Comparison of ENCODE assay signal across 8 mouse cellular contexts in genomic region chr7:44895206-44895592, GRCm38 (mm10). TPM values are rescaled to one million over a fixed set of nuclear protein-coding genes. Genes with fewer than 3 reads are reported as not detected.
DNase-seq lines count a peak whose midpoint lies in the region; ATAC-seq lines count a peak whose summit lies in the region.

No protein-coding gene starts in this region.

- peak overlapping the region; percentile 75 for H3K4me3 ChIP-seq in kidney, embryonic 15.5 days (replicated peaks)
- no peak overlapping the region for H3K4me3 ChIP-seq in embryonic facial prominence, embryonic 11.5 days (ENCODE audit: low read depth, low read length)
- peak overlapping the region; percentile 51 for H3K4me3 ChIP-seq in hindbrain, embryonic 14.5 days (replicated peaks; ENCODE audit: low read length)
- H3K4me3 ChIP-seq in midbrain, embryonic 13.5 days (replicated peaks): peak overlapping the region; percentile 56

- peaks cover 61% of the 10 kb centered on the region for H3K4me1 ChIP-seq in kidney, embryonic 15.5 days
- peaks cover 4% of the 10 kb centered on the region; the same call in 1 of the 2 replicates for H3K4me1 ChIP-seq in embryonic facial prominence, embryonic 11.5 days (ENCODE audit: control insufficient read depth, insufficient read depth, low read length)
- H3K4me1 ChIP-seq in hindbrain, embryonic 14.5 days (replicated peaks; ENCODE audit: control insufficient read depth, insufficient read depth, low read length): peaks cover 52% of the 10 kb centered on the region
- peaks cover 68% of the 10 kb centered on the region for H3K4me1 ChIP-seq in midbrain, embryonic 13.5 days (replicated peaks)

- H3K9me3 ChIP-seq in kidney, embryonic 15.5 days (replicated peaks): no peaks in the 10 kb centered on the region
- no peaks in the 10 kb centered on the region for H3K9me3 ChIP-seq in embryonic facial prominence, embryonic 11.5 days (replicated peaks; ENCODE audit: control insufficient read depth, low read length)
- H3K9me3 ChIP-seq in hindbrain, embryonic 14.5 days (ENCODE audit: control insufficient read depth, low read length): no peaks in the 10 kb centered on the region
- no peaks in the 10 kb centered on the region for H3K9me3 ChIP-seq in midbrain, embryonic 13.5 days

- H3K27me3 ChIP-seq in kidney, embryonic 15.5 days: no peaks in the 10 kb centered on the region
- no peaks in the 10 kb centered on the region for H3K27me3 ChIP-seq in embryonic facial prominence, embryonic 11.5 days (ENCODE audit: control insufficient read depth, insufficient read depth, low read length)
- no peaks in the 10 kb centered on the region for H3K27me3 ChIP-seq in hindbrain, embryonic 14.5 days (ENCODE audit: control insufficient read depth, insufficient read depth, low read length)
- no peaks in the 10 kb centered on the region for H3K27me3 ChIP-seq in midbrain, embryonic 13.5 days

- DNase-seq in kidney, postnatal 4 days: no peak
- DNase-seq in embryonic facial prominence, embryonic 11.5 days (ENCODE audit: low spot score): no peak
- DNase-seq in hindbrain, embryonic 14.5 days (ENCODE audit: low spot score): no peak
- no peak for DNase-seq in embryo, embryonic 10 days (ENCODE audit: low spot score)
- DNase-seq in urinary bladder, adult 18-20 months (ENCODE audit: low spot score in 2 of 2): no peak
- no peak for DNase-seq in adrenal gland, postnatal 10 days

- WGBS in kidney, embryonic 15.5 days: 68% methylated on average over 7 of the region's 7 CpGs
- WGBS in embryonic facial prominence, embryonic 11.5 days: 69% methylated on average over 7 of the region's 7 CpGs
- WGBS in hindbrain, embryonic 14.5 days: 17% methylated on average over 7 of the region's 7 CpGs
- WGBS in midbrain, embryonic 13.5 days: 23% methylated on average over 7 of the region's 7 CpGs

- H3K36me3 ChIP-seq in kidney, embryonic 15.5 days: peaks cover 25% of the 10 kb centered on the region
- H3K36me3 ChIP-seq in embryonic facial prominence, embryonic 11.5 days (replicated peaks; ENCODE audit: control insufficient read depth, insufficient read depth, low read depth, low read length): no peaks in the 10 kb centered on the region; the same call in 1 of the 2 replicates
- peaks cover 20% of the 10 kb centered on the region for H3K36me3 ChIP-seq in hindbrain, embryonic 14.5 days (replicated peaks; ENCODE audit: control insufficient read depth, insufficient read depth)
- H3K36me3 ChIP-seq in midbrain, embryonic 13.5 days: peaks cover 23% of the 10 kb centered on the region

- no peak for ATAC-seq in kidney, embryonic 15.5 days (replicated peaks; ENCODE audit: low FRiP score)
- no peak for ATAC-seq in embryonic facial prominence, embryonic 11.5 days (replicated peaks; ENCODE audit: insufficient number of reproducible peaks, low FRiP score, low TSS enrichment, low read depth)
- no peak for ATAC-seq in hindbrain, embryonic 14.5 days (ENCODE audit: low FRiP score)
- no peak; the same call in 1 of the 2 replicates for ATAC-seq in midbrain, embryonic 13.5 days

- peak overlapping the region; percentile 77 for H3K4me2 ChIP-seq in kidney, embryonic 15.5 days
- H3K4me2 ChIP-seq in embryonic facial prominence, embryonic 11.5 days (ENCODE audit: low read depth, low read length): peak overlapping the region; percentile 8; the same call in 1 of the 2 replicates
- peak overlapping the region; percentile 61 for H3K4me2 ChIP-seq in hindbrain, embryonic 14.5 days (replicated peaks)
- H3K4me2 ChIP-seq in midbrain, embryonic 13.5 days (replicated peaks): peak overlapping the region; percentile 82

- H3K9ac ChIP-seq in kidney, embryonic 15.5 days: no peak overlapping the region
- H3K9ac ChIP-seq in embryonic facial prominence, embryonic 11.5 days (replicated peaks; ENCODE audit: low read length): no peak overlapping the region
- peak overlapping the region; percentile 38 for H3K9ac ChIP-seq in hindbrain, embryonic 14.5 days
- H3K9ac ChIP-seq in midbrain, embryonic 13.5 days (replicated peaks): peak overlapping the region; percentile 28; the same call in 1 of the 2 replicates

- peak overlapping the region; percentile 92; the same call in 1 of the 2 replicates for H3K27ac ChIP-seq in kidney, embryonic 15.5 days
- no peak overlapping the region for H3K27ac ChIP-seq in embryonic facial prominence, embryonic 11.5 days (replicated peaks; ENCODE audit: low read depth, low read length)
- H3K27ac ChIP-seq in hindbrain, embryonic 14.5 days: peak overlapping the region; percentile 91
- peak overlapping the region; percentile 95 for H3K27ac ChIP-seq in midbrain, embryonic 13.5 days

RNA-seq across cellular contexts. Expression of gene Fuz, which starts 0.7 kb away (rescaled TPM):
- 22.3 and 24.0 TPM in 2 replicates for polyA plus RNA-seq in kidney, embryonic 15.5 days (2015; fragmentation: Nextera tagmentation; extraction: Ambion mirVana)
- 11.8 and 13.2 TPM in 2 replicates for polyA plus RNA-seq in embryonic facial prominence, embryonic 11.5 days (2014; fragmentation: Nextera tagmentation; extraction: Ambion mirVana)
- polyA plus RNA-seq in hindbrain, embryonic 14.5 days (2014; fragmentation: Nextera tagmentation; extraction: Ambion mirVana): 15.9 and 16.0 TPM in 2 replicates
- 24.2 and 26.9 TPM in 2 replicates for polyA plus RNA-seq in midbrain, embryonic 13.5 days (2015; fragmentation: Nextera tagmentation; extraction: Ambion mirVana)
- total RNA-seq in adrenal gland, postnatal 10 days (2021): 10 to 100 TPM; 19.5 to 24.8 TPM

RNA-seq across cellular contexts. Expression of gene Med25, which starts 2.7 kb away (rescaled TPM):
- 103 and 126 TPM in 2 replicates for polyA plus RNA-seq in kidney, embryonic 15.5 days (2015; fragmentation: Nextera tagmentation; extraction: Ambion mirVana)
- 44.5 and 50.3 TPM in 2 replicates for polyA plus RNA-seq in embryonic facial prominence, embryonic 11.5 days (2014; fragmentation: Nextera tagmentation; extraction: Ambion mirVana)
- polyA plus RNA-seq in hindbrain, embryonic 14.5 days (2014; fragmentation: Nextera tagmentation; extraction: Ambion mirVana): 87.5 and 90.6 TPM in 2 replicates
- polyA plus RNA-seq in midbrain, embryonic 13.5 days (2015; fragmentation: Nextera tagmentation; extraction: Ambion mirVana): 151 and 162 TPM in 2 replicates
- 10 to 100 TPM; 73.7 to 83.7 TPM for total RNA-seq in adrenal gland, postnatal 10 days (2021)

RNA-seq across cellular contexts. Expression of gene Ptov1, which starts 25.6 kb away (rescaled TPM):
- polyA plus RNA-seq in kidney, embryonic 15.5 days (2015; fragmentation: Nextera tagmentation; extraction: Ambion mirVana): 411 and 437 TPM in 2 replicates
- 350 and 370 TPM in 2 replicates for polyA plus RNA-seq in embryonic facial prominence, embryonic 11.5 days (2014; fragmentation: Nextera tagmentation; extraction: Ambion mirVana)
- polyA plus RNA-seq in hindbrain, embryonic 14.5 days (2014; fragmentation: Nextera tagmentation; extraction: Ambion mirVana): 430 and 454 TPM in 2 replicates
- 524 and 584 TPM in 2 replicates for polyA plus RNA-seq in midbrain, embryonic 13.5 days (2015; fragmentation: Nextera tagmentation; extraction: Ambion mirVana)
- total RNA-seq in adrenal gland, postnatal 10 days (2021): 100 to 1,000 TPM; 239 to 266 TPM

RNA-seq across cellular contexts. Expression of gene Ap2a1, which starts 34.1 kb away (rescaled TPM):
- polyA plus RNA-seq in kidney, embryonic 15.5 days (2015; fragmentation: Nextera tagmentation; extraction: Ambion mirVana): 74.2 and 79.1 TPM in 2 replicates
- 70.1 and 70.3 TPM in 2 replicates for polyA plus RNA-seq in embryonic facial prominence, embryonic 11.5 days (2014; fragmentation: Nextera tagmentation; extraction: Ambion mirVana)
- polyA plus RNA-seq in hindbrain, embryonic 14.5 days (2014; fragmentation: Nextera tagmentation; extraction: Ambion mirVana): 123 and 135 TPM in 2 replicates
- 98.1 and 98.6 TPM in 2 replicates for polyA plus RNA-seq in midbrain, embryonic 13.5 days (2015; fragmentation: Nextera tagmentation; extraction: Ambion mirVana)
- total RNA-seq in adrenal gland, postnatal 10 days (2021): 10 to 100 TPM; 83.6 to 93.2 TPM

RNA-seq across cellular contexts. Expression of gene Pnkp, which starts 38.3 kb away (rescaled TPM):
- polyA plus RNA-seq in kidney, embryonic 15.5 days (2015; fragmentation: Nextera tagmentation; extraction: Ambion mirVana): 31.1 and 33.6 TPM in 2 replicates
- polyA plus RNA-seq in embryonic facial prominence, embryonic 11.5 days (2014; fragmentation: Nextera tagmentation; extraction: Ambion mirVana): 21.6 and 25.3 TPM in 2 replicates
- polyA plus RNA-seq in hindbrain, embryonic 14.5 days (2014; fragmentation: Nextera tagmentation; extraction: Ambion mirVana): 23.4 and 26.5 TPM in 2 replicates
- 32.3 and 38.5 TPM in 2 replicates for polyA plus RNA-seq in midbrain, embryonic 13.5 days (2015; fragmentation: Nextera tagmentation; extraction: Ambion mirVana)
- 10 to 100 TPM; 37.6 to 38.6 TPM for total RNA-seq in adrenal gland, postnatal 10 days (2021)

Comparison
In these comparisons a context has a peak if more than half of its experiments do, and no peak if none do; other contexts are left out.
1. H3K4me2 ChIP-seq: peak in every context shown above with its lines; median percentile 82 in midbrain, embryonic 13.5 days; 77 in kidney, embryonic 15.5 days; 61 in hindbrain, embryonic 14.5 days; 8 in embryonic facial prominence, embryonic 11.5 days.
2. H3K9ac ChIP-seq: peak in hindbrain, embryonic 14.5 days (single experiment) and midbrain, embryonic 13.5 days (single experiment); none in kidney, embryonic 15.5 days (single experiment) and embryonic facial prominence, embryonic 11.5 days (single experiment).